Mouse (Mus musculus) stomach, embryonic 14.5 days (tissue): Measurements from ENCODE around the gene Brinp3. TPM values are rescaled to one million over a fixed set of nuclear protein-coding genes. Genes with fewer than 3 reads are reported as not detected.

Source experiments
- ATAC-seq: fragments of 200-750 bp; cut with Nextera tagmentation; 2 replicates; pipeline ENCODE4 v1.8.0; 2017; ENCODE audit warnings: low read depth, moderate TSS enrichment; ENCODE audit not compliant: insufficient number of reproducible peaks, insufficient read depth, low FRiP score
- H3K27ac ChIP-seq: fragments of 300-500 bp; sonication (generic); 2 replicates; pipeline ENCODE4 v1.5.1; 2014; ENCODE audit warnings: mild to moderate bottlenecking, low read length, moderate library complexity, mixed read lengths
- H3K27me3 ChIP-seq: fragments of 300-500 bp; sonication (generic); 2 replicates; pipeline ENCODE4 v1.6.1; 2014; ENCODE audit warnings: low read length, control low read depth, mixed read lengths; ENCODE audit not compliant: control insufficient read depth, insufficient read depth
- H3K36me3 ChIP-seq: fragments of 300-500 bp; sonication (generic); 2 replicates; pipeline ENCODE4 v1.6.1; 2014; ENCODE audit warnings: mild to moderate bottlenecking, control low read depth, low read length, moderate library complexity, mixed read lengths; ENCODE audit not compliant: control insufficient read depth, insufficient read depth
- H3K4me1 ChIP-seq: fragments of 300-500 bp; sonication (generic); 2 replicates; pipeline ENCODE4 v1.6.1; 2014; ENCODE audit warnings: low read length, control low read depth, mixed read lengths; ENCODE audit not compliant: control insufficient read depth, insufficient read depth
- H3K4me2 ChIP-seq: fragments of 300-500 bp; sonication (generic); replicated peaks from 2 replicates; pipeline ENCODE4 v1.6.1; 2014; ENCODE audit warnings: low read depth, low read length, control low read depth
- H3K4me3 ChIP-seq: fragments of 300-500 bp; sonication (generic); 2 replicates; pipeline ENCODE4 v1.5.1; 2014; ENCODE audit warnings: low read depth, low read length, control low read depth
- H3K9ac ChIP-seq: fragments of 300-500 bp; sonication (generic); replicated peaks from 2 replicates; pipeline ENCODE4 v1.6.1; 2014; ENCODE audit warnings: low read depth, mild to moderate bottlenecking, control low read depth, low read length, moderate library complexity, mixed read lengths
- H3K9me3 ChIP-seq: fragments of 300-500 bp; sonication (generic); 2 replicates; pipeline ENCODE4 v1.6.1; 2016; ENCODE audit warnings: low read depth, low read length, control low read depth; ENCODE audit not compliant: control insufficient read depth
- WGBS: fragments of 180-500 bp; shearing (Covaris S2); extraction: QIAGEN DNeasy Blood & Tissue Kit; methylation state at CpG from one replicate; pipeline ENCODE4 v1.1.7; 2014; 5-methylcytosine and 5-hydroxymethylcytosine counted together
- polyA plus RNA-seq: library from polyadenylated mRNA; unstranded; fragments of >200 nt; fragmentation: Nextera tagmentation; extraction: Ambion mirVana; gene quantifications from 2 replicates; pipeline ENCODE4 v1.2.1, GENCODE M21; 2014

Brinp3 gene
- polyA plus RNA-seq, 1 experiment from 2014 or later = 5.8 TPM

GRCm38 (mm10) chr1:146528572-146528971 lies 34.0 kb downstream of the Brinp3 start:
- no peak for ATAC-seq
- H3K36me3 ChIP-seq = no peaks in the 10 kb centered on the region
- no peak overlapping the region for H3K4me2 ChIP-seq
- no peak overlapping the region for H3K27ac ChIP-seq
- no peaks in the 10 kb centered on the region for H3K9me3 ChIP-seq
- no peaks in the 10 kb centered on the region for H3K27me3 ChIP-seq
- H3K4me1 ChIP-seq = no peaks in the 10 kb centered on the region
- H3K9ac ChIP-seq = no peak overlapping the region
- H3K4me3 ChIP-seq = no peak overlapping the region

GRCm38 (mm10) chr1:146546847-146547428 lies 52.4 kb downstream of the Brinp3 start:
- H3K27me3 ChIP-seq = no peaks in the 10 kb centered on the region
- no peak overlapping the region for H3K9ac ChIP-seq
- 80% methylated on average over 2 of the region's 2 CpGs for WGBS
- ATAC-seq = no peak
- H3K4me2 ChIP-seq = no peak overlapping the region
- H3K27ac ChIP-seq = no peak overlapping the region
- no peaks in the 10 kb centered on the region for H3K4me1 ChIP-seq
- H3K4me3 ChIP-seq = no peak overlapping the region
- no peaks in the 10 kb centered on the region for H3K36me3 ChIP-seq
- no peaks in the 10 kb centered on the region for H3K9me3 ChIP-seq

GRCm38 (mm10) chr1:146556982-146557381 lies 62.4 kb downstream of the Brinp3 start:
- Histone ChIP-seq H3K4me2 (no peak overlapping the region), H3K4me1 (no peaks in the 10 kb centered on the region), H3K9ac (no peak overlapping the region), H3K4me3 (no peak overlapping the region), H3K36me3 (no peaks in the 10 kb centered on the region), H3K27me3 (no peaks in the 10 kb centered on the region), H3K27ac (no peak overlapping the region), H3K9me3 (no peaks in the 10 kb centered on the region)
- ATAC-seq = no peak

GRCm38 (mm10) chr1:146562144-146562543 lies 67.6 kb downstream of the Brinp3 start:
- no peaks in the 10 kb centered on the region for H3K9me3 ChIP-seq
- no peaks in the 10 kb centered on the region for H3K4me1 ChIP-seq
- no peak for ATAC-seq
- no peaks in the 10 kb centered on the region for H3K27me3 ChIP-seq
- H3K4me2 ChIP-seq = no peak overlapping the region
- H3K27ac ChIP-seq = no peak overlapping the region
- H3K36me3 ChIP-seq = no peaks in the 10 kb centered on the region
- no peak overlapping the region for H3K9ac ChIP-seq
- 83% methylated on average over 3 of the region's 3 CpGs for whole genome bisulfite sequencing
- H3K4me3 ChIP-seq = no peak overlapping the region

GRCm38 (mm10) chr1:146584181-146584580 lies 89.6 kb downstream of the Brinp3 start:
- 64% methylated on average over 7 of the region's 7 CpGs for WGBS
- H3K36me3 ChIP-seq = no peaks in the 10 kb centered on the region
- H3K27me3 ChIP-seq = no peaks in the 10 kb centered on the region
- H3K4me2 ChIP-seq = no peak overlapping the region
- H3K27ac ChIP-seq = no peak overlapping the region
- no peaks in the 10 kb centered on the region for H3K9me3 ChIP-seq
- H3K4me3 ChIP-seq = no peak overlapping the region
- no peak for ATAC-seq
- H3K4me1 ChIP-seq = no peaks in the 10 kb centered on the region
- no peak overlapping the region for H3K9ac ChIP-seq

GRCm38 (mm10) chr1:146632895-146633294 lies 138.3 kb downstream of the Brinp3 start:
- WGBS = 50% methylated on average over 2 of the region's 2 CpGs
- Histone ChIP-seq H3K27ac (no peak overlapping the region), H3K4me3 (no peak overlapping the region), H3K9me3 (no peaks in the 10 kb centered on the region), H3K27me3 (no peaks in the 10 kb centered on the region), H3K4me2 (no peak overlapping the region), H3K4me1 (no peaks in the 10 kb centered on the region), H3K9ac (no peak overlapping the region), H3K36me3 (no peaks in the 10 kb centered on the region)
- no peak for ATAC-seq

- no peak overlapping the region for H3K4me2 ChIP-seq
- no peak for ATAC-seq
- H3K4me1 ChIP-seq = no peaks in the 10 kb centered on the region
- H3K9ac ChIP-seq = no peak overlapping the region
- H3K9me3 ChIP-seq = no peaks in the 10 kb centered on the region
- no peaks in the 10 kb centered on the region for H3K27me3 ChIP-seq
- H3K27ac ChIP-seq = no peak overlapping the region
- no peaks in the 10 kb centered on the region for H3K36me3 ChIP-seq
- H3K4me3 ChIP-seq = no peak overlapping the region
- WGBS = 91% methylated on average over 4 of the region's 4 CpGs
These were observed 162.7 kb downstream of the Brinp3 start for GRCm38 (mm10) chr1:146657214-146657613.

- no peak overlapping the region for H3K27ac ChIP-seq
These were observed 206.2 kb downstream of the Brinp3 start for GRCm38 (mm10) chr1:146700724-146701123.

GRCm38 (mm10) chr1:146719556-146719955 lies 225.0 kb downstream of the Brinp3 start:
- Histone ChIP-seq H3K27me3 (no peaks in the 10 kb centered on the region), H3K4me2 (no peak overlapping the region), H3K4me3 (no peak overlapping the region), H3K9ac (no peak overlapping the region), H3K27ac (no peak overlapping the region), H3K4me1 (no peaks in the 10 kb centered on the region), H3K36me3 (no peaks in the 10 kb centered on the region), H3K9me3 (no peaks in the 10 kb centered on the region)
- 69% methylated on average over 3 of the region's 3 CpGs for WGBS
- ATAC-seq = no peak

More at GRCm38 (mm10) chr1:146700724-146701123, 206.2 kb downstream of the Brinp3 start:
- 51% methylated on average over 4 of the region's 4 CpGs for WGBS
- no peaks in the 10 kb centered on the region for H3K4me1 ChIP-seq
- H3K9ac ChIP-seq = no peak overlapping the region
- no peak overlapping the region for H3K4me2 ChIP-seq
- no peak for ATAC-seq
- H3K4me3 ChIP-seq = no peak overlapping the region
- H3K9me3 ChIP-seq = no peaks in the 10 kb centered on the region
- H3K27me3 ChIP-seq = no peaks in the 10 kb centered on the region
- no peaks in the 10 kb centered on the region for H3K36me3 ChIP-seq
